Mouse (Mus musculus) brown adipose tissue, adult 24 weeks (tissue): ENCODE data around the gene Rhobtb1. TPM values are rescaled to one million over a fixed set of nuclear protein-coding genes. Genes with fewer than 3 reads are reported as not detected.

Experiments
- H3K27ac ChIP-seq: fragments of 200-500 bp; replicated peaks from 2 replicates; pipeline ENCODE4 v1.5.1; 2012; ENCODE audit warnings: low read depth, mild to moderate bottlenecking, low read length
- H3K4me1 ChIP-seq: fragments of 200-500 bp; 2 replicates; pipeline ENCODE4 v1.6.1; 2012; ENCODE audit warnings: low read length, mixed read lengths; ENCODE audit not compliant: control insufficient read depth, insufficient read depth, insufficient read length
- H3K4me3 ChIP-seq: fragments of 200-500 bp; 2 replicates; pipeline ENCODE4 v1.5.1; 2012; ENCODE audit warnings: low read depth, mild to moderate bottlenecking, low read length, moderate library complexity; ENCODE audit not compliant: insufficient read depth
- polyA plus RNA-seq: library from polyadenylated mRNA; stranded (reverse); fragments of >200 nt; gene quantifications from 2 replicates; pipeline ENCODE4 v1.2.4, GENCODE M21; 2012; ENCODE audit not compliant: missing spikeins, insufficient read depth, insufficient read length

Rhobtb1 gene
- polyA plus RNA-seq, 1 experiment, result 4.8 TPM

DNA sequence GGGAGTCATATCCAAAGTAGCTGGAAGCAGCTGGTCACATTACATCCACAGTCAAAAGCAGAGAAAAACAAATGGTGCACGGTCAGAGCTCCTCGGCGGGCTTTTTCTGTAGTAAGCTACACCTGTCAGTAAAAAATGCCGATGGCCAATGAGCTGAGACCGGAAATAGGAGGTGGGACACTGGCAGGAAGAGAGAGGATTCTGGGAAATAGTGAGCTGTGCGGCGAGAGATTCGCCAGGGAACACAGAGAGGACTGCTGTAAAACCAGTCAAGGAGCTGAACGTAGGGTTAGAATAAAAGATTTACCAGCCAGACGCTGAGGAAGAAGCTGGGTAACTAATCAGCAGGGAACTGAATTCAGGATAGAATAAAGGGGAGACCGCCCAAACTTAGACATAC, 167.3 kb downstream of the Rhobtb1 start:
- Histone ChIP-seq H3K4me1 (no peaks in the 10 kb centered on the region), H3K27ac (no peak overlapping the region), H3K4me3 (no peak overlapping the region)

GRCm38 (mm10) chr10:69320667-69321518, 169.7 kb downstream of the Rhobtb1 start:
- Histone ChIP-seq H3K27ac (peak overlapping the region; percentile 85), H3K4me3 (peak overlapping the region; percentile 42), H3K4me1 (no peaks in the 10 kb centered on the region)

GRCm38 (mm10) chr10:69321519-69322035, 170.3 kb downstream of the Rhobtb1 start:
- H3K4me3 ChIP-seq, result peak overlapping the region; percentile 42
- H3K4me1 ChIP-seq, result no peaks in the 10 kb centered on the region
- peak overlapping the region; percentile 85 for H3K27ac ChIP-seq

- Histone ChIP-seq H3K27ac (no peak overlapping the region), H3K4me1 (no peaks in the 10 kb centered on the region), H3K4me3 (no peak overlapping the region)
Measured at GRCm38 (mm10) chr10:69323986-69324385, 172.8 kb downstream of the Rhobtb1 start.

DNA sequence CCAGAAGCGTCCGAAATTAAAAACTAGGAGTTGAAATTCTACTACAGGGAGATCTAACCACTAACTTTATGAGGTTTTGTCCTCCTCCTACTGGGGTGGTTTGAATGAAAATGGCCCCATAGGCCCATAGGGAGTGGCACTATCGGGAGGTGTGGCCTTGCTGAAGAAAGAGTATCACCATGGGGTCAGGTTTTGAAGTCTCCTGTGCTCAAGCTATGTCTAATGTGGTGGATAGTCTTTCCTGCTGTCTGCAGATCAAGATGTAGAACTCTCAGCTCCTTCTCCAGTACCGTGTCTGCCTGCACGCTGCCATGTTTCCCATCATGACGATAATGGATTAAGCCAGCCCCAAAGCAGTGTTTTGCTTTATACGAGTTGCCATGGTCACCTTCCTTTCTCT, 173.6 kb downstream of the Rhobtb1 start:
- no peak overlapping the region for H3K4me3 ChIP-seq
- H3K27ac ChIP-seq, result no peak overlapping the region
- H3K4me1 ChIP-seq, result no peaks in the 10 kb centered on the region

GRCm38 (mm10) chr10:69326433-69326832, 175.2 kb downstream of the Rhobtb1 start:
- Histone ChIP-seq H3K4me3 (no peak overlapping the region), H3K4me1 (no peaks in the 10 kb centered on the region), H3K27ac (no peak overlapping the region)

- no peaks in the 10 kb centered on the region for H3K4me1 ChIP-seq
- no peak overlapping the region for H3K27ac ChIP-seq
- no peak overlapping the region for H3K4me3 ChIP-seq
Measured at GRCm38 (mm10) chr10:69327362-69327761, 176.1 kb downstream of the Rhobtb1 start.

- H3K27ac ChIP-seq, result no peak overlapping the region
- no peak overlapping the region for H3K4me3 ChIP-seq
- H3K4me1 ChIP-seq, result no peaks in the 10 kb centered on the region
Measured at GRCm38 (mm10) chr10:69328029-69328655, 176.9 kb downstream of the Rhobtb1 start.

- no peak overlapping the region for H3K4me3 ChIP-seq
- no peak overlapping the region for H3K27ac ChIP-seq
- no peaks in the 10 kb centered on the region for H3K4me1 ChIP-seq
Measured at GRCm38 (mm10) chr10:69328656-69329046, 177.4 kb downstream of the Rhobtb1 start.

- Histone ChIP-seq H3K4me1 (no peaks in the 10 kb centered on the region), H3K4me3 (no peak overlapping the region), H3K27ac (no peak overlapping the region)
Measured at GRCm38 (mm10) chr10:69331231-69331630, 180.0 kb downstream of the Rhobtb1 start.

GRCm38 (mm10) chr10:69333212-69333611, 182.0 kb downstream of the Rhobtb1 start:
- no peak overlapping the region for H3K27ac ChIP-seq
- no peaks in the 10 kb centered on the region for H3K4me1 ChIP-seq
- H3K4me3 ChIP-seq, result no peak overlapping the region

- H3K27ac ChIP-seq, result no peak overlapping the region
- no peak overlapping the region for H3K4me3 ChIP-seq
Measured at GRCm38 (mm10) chr10:69334271-69335194, 183.3 kb downstream of the Rhobtb1 start.

GRCm38 (mm10) chr10:69335195-69335536, 183.9 kb downstream of the Rhobtb1 start:
- Histone ChIP-seq H3K4me1 (no peaks in the 10 kb centered on the region), H3K4me3 (no peak overlapping the region), H3K27ac (no peak overlapping the region)

More at GRCm38 (mm10) chr10:69334271-69335194, 183.3 kb downstream of the Rhobtb1 start:
- H3K4me1 ChIP-seq, result no peaks in the 10 kb centered on the region

DNA sequence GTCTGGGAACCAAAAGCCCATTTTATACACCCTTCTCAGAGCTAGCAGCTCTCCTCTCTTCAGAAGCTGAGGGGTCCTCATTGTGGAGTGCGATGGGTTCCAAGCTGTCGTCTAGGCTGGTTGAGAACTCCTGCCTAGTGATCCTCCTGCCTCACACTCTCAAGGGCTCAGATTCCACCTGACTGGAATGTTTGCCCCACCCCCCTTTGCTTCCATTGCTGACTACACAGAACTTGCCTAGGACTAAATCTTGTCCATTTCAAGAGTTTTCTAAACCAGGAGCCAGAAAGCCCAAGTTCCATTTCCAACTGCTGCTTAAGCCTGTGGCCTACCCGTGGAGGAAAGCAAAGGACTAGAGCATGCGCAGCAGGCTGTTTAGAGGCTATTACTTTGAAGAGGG, 184.4 kb downstream of the Rhobtb1 start:
- Histone ChIP-seq H3K4me1 (no peaks in the 10 kb centered on the region), H3K4me3 (no peak overlapping the region), H3K27ac (no peak overlapping the region)

GRCm38 (mm10) chr10:69336219-69336618, 185.0 kb downstream of the Rhobtb1 start:
- H3K4me3 ChIP-seq, result no peak overlapping the region
- H3K27ac ChIP-seq, result no peak overlapping the region
- no peaks in the 10 kb centered on the region for H3K4me1 ChIP-seq
